Mouse (Mus musculus): ENCODE results near the gene Tes3-ps. TPM values are rescaled to one million over a fixed set of nuclear protein-coding genes. Genes with fewer than 3 reads are reported as not detected.

Gene Tes3-ps
- total and polyA plus RNA-seq, 3 experiments = 0.31 to 0.68 TPM; not detected in 1

DNA sequence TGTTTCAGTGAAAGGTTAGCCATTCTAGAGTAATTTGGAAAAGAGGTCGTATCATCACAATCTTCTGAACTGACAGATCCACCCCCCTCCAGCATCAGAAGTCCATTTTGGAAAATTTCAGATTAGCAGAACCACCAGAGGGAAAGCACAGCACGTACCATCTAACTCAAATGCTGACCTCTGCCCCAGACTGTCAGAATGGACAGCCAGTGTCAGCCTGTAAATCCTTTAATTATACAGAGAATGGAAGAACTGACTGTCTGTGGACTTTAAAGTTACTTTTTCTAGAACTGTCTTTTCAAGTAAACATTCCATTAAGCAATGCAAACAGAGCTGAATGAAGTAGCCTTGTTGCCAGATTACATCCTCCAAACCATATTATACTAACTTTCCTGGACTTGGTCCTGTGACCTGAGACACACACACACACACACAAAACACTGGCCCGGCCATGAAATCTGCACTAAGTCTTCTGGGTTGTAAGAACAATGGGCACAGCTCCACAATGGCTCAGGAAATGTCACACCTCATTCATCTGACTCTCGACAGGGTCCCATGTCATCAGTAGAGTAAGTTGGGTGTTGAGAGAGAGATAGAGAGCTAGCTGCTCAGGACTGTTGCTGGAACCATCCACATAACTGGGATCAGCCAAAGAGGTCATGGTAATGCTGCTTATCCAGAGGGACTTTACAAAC is 21.0 kb upstream of the Tes3-ps start:
- TF ChIP-seq MYC (IDR thresholded peaks at IDR 0.05; ENCODE audit: low read depth, low read length) (no peak), EP300 (IDR thresholded peaks at IDR 0.05; ENCODE audit: low read depth in 1 of 2, low read length in 2 of 2) (no peak), MXI1 (IDR thresholded peaks at IDR 0.05; ENCODE audit: low read depth, low read length) (no peak), CTCF (IDR thresholded peaks at IDR 0.05 in 2 of 3, conservative IDR thresholded peaks at IDR 0.05 in 1 of 3; ENCODE audit: control insufficient read depth in 1 of 3, insufficient read depth in 1 of 3, low read depth in 2 of 3, low read length in 3 of 3, poor library complexity in 1 of 3, severe bottlenecking in 1 of 3) (no peak), POLR2AphosphoS5 (IDR thresholded peaks at IDR 0.05; ENCODE audit: borderline replicate concordance, low read depth, low read length) (no peak), MYB (IDR thresholded peaks at IDR 0.05; ENCODE audit: low read depth, low read length) (no peak), ETS1 (IDR thresholded peaks at IDR 0.05; ENCODE audit: low read depth, low read length) (no peak)
- H3K36me3 ChIP-seq (ENCODE audit: control insufficient read depth in 1 of 2, insufficient read depth in 2 of 2, low read length in 2 of 2) = no peaks in the 10 kb centered on the region
- no peaks in the 10 kb centered on the region for H3K9me3 ChIP-seq (replicated peaks; ENCODE audit: insufficient read depth, low read length)
- H3K79me2 ChIP-seq (ENCODE audit: control insufficient read depth, insufficient read depth, low read length, poor library complexity) = no peaks in the 10 kb centered on the region
- H3K9ac ChIP-seq (ENCODE audit: control insufficient read depth, low read depth, low read length, poor library complexity, severe bottlenecking) = no peak overlapping the region
- no peak for DNase-seq (ENCODE audit: low read depth, low spot score)
- no peaks in the 10 kb centered on the region for H3K4me1 ChIP-seq (ENCODE audit: control insufficient read depth in 1 of 2, insufficient read depth in 2 of 2, low read length in 2 of 2)
- no peak overlapping the region for H3K27ac ChIP-seq (ENCODE audit: control insufficient read depth, low read depth, low read length)
- no peaks in the 10 kb centered on the region for H3K27me3 ChIP-seq (ENCODE audit: control insufficient read depth in 1 of 2, insufficient read depth in 2 of 2, low read length in 2 of 2)
- no peak overlapping the region for H3K4me3 ChIP-seq (ENCODE audit: control insufficient read depth in 1 of 2, insufficient read depth in 1 of 2, low read depth in 2 of 2, low read length in 2 of 2)

DNA sequence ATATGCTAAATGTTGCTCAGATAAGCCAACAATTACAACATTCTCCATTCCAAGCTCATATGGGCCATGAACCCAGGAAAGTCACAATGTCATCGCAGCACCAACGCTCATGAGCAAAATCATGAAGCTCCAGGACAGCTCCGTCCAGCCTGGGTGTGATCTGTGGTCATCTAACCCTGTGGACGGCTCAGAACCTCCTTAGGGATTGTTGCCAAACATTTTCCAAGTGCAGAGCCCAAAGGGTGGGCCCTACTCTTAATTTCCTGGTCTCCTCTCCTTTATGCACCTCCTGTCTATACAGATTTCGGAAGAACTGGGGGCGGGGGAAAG is 20.5 kb upstream of the Tes3-ps start:
- Histone ChIP-seq H3K79me2 (ENCODE audit: control insufficient read depth, insufficient read depth, low read length, poor library complexity) (no peaks in the 10 kb centered on the region), H3K27me3 (ENCODE audit: control insufficient read depth in 1 of 2, insufficient read depth in 2 of 2, low read length in 2 of 2) (no peaks in the 10 kb centered on the region), H3K36me3 (ENCODE audit: control insufficient read depth in 1 of 2, insufficient read depth in 2 of 2, low read length in 2 of 2) (no peaks in the 10 kb centered on the region), H3K9ac (ENCODE audit: control insufficient read depth, low read depth, low read length, poor library complexity, severe bottlenecking) (no peak overlapping the region), H3K27ac (ENCODE audit: control insufficient read depth, low read depth, low read length) (no peak overlapping the region), H3K9me3 (replicated peaks; ENCODE audit: insufficient read depth, low read length) (no peaks in the 10 kb centered on the region), H3K4me1 (ENCODE audit: control insufficient read depth in 1 of 2, insufficient read depth in 2 of 2, low read length in 2 of 2) (no peaks in the 10 kb centered on the region), H3K4me3 (ENCODE audit: control insufficient read depth in 1 of 2, insufficient read depth in 1 of 2, low read depth in 2 of 2, low read length in 2 of 2) (no peak overlapping the region)
- no peak for DNase-seq (ENCODE audit: low read depth, low spot score)
- TF ChIP-seq USF1 (IDR thresholded peaks at IDR 0.05; ENCODE audit: low read depth, low read length) (no peak), SMC3 (IDR thresholded peaks at IDR 0.05; ENCODE audit: low read depth, low read length) (no peak), MAZ (IDR thresholded peaks at IDR 0.05; ENCODE audit: low read depth, low read length) (no peak), GATA1 (IDR thresholded peaks at IDR 0.05; ENCODE audit: low read depth, low read length) (no peak), UBTF (IDR thresholded peaks at IDR 0.05; ENCODE audit: borderline replicate concordance, insufficient read depth, low read depth, low read length) (no peak), CTCF (IDR thresholded peaks at IDR 0.05 in 2 of 3, conservative IDR thresholded peaks at IDR 0.05 in 1 of 3; ENCODE audit: control insufficient read depth in 1 of 3, insufficient read depth in 1 of 3, low read depth in 2 of 3, low read length in 3 of 3, poor library complexity in 1 of 3, severe bottlenecking in 1 of 3) (no peak), MYB (IDR thresholded peaks at IDR 0.05; ENCODE audit: low read depth, low read length) (no peak), ZNF384 (IDR thresholded peaks at IDR 0.05; ENCODE audit: low read depth, low read length) (no peak)

DNA sequence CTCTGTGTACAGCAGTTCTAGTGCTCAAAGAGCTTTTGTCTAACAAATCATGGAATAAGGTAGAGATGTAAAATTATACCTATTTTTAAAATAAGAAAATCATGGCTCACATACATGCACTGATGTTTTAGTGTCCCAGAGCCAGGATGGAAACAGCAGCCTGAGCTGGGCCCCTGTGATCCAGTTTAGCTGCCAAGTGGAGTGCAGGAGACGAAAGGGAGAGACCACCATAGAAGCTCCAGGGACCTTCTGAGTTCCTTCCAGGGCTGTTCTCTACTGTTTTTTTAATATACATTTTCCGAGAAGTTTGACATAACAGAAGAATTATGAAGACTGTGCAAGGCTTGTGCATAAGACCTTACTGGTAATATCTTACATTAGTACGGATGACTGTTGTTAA is 15.2 kb upstream of the Tes3-ps start:
- DNase-seq (ENCODE audit: low read depth, low spot score) = no peak
- H3K4me3 ChIP-seq (ENCODE audit: control insufficient read depth in 1 of 2, insufficient read depth in 1 of 2, low read depth in 2 of 2, low read length in 2 of 2) = no peak overlapping the region
- H3K27ac ChIP-seq (ENCODE audit: control insufficient read depth, low read depth, low read length) = no peak overlapping the region
- TF ChIP-seq E2F4 (IDR thresholded peaks at IDR 0.05; ENCODE audit: borderline replicate concordance, low read depth, low read length) = no peak
- TF ChIP-seq ZNF384 (IDR thresholded peaks at IDR 0.05; ENCODE audit: low read depth, low read length) = no peak
- no peaks in the 10 kb centered on the region for H3K4me1 ChIP-seq (ENCODE audit: control insufficient read depth in 1 of 2, insufficient read depth in 2 of 2, low read length in 2 of 2)
- no peaks in the 10 kb centered on the region for H3K9me3 ChIP-seq (replicated peaks; ENCODE audit: insufficient read depth, low read length)
- no peak overlapping the region for H3K9ac ChIP-seq (ENCODE audit: control insufficient read depth, low read depth, low read length, poor library complexity, severe bottlenecking)
- no peaks in the 10 kb centered on the region for H3K27me3 ChIP-seq (ENCODE audit: control insufficient read depth in 1 of 2, insufficient read depth in 2 of 2, low read length in 2 of 2)
- H3K79me2 ChIP-seq (ENCODE audit: control insufficient read depth, insufficient read depth, low read length, poor library complexity) = no peaks in the 10 kb centered on the region
- no peaks in the 10 kb centered on the region for H3K36me3 ChIP-seq (ENCODE audit: control insufficient read depth in 1 of 2, insufficient read depth in 2 of 2, low read length in 2 of 2)
